Mouse (Mus musculus) G1E (cell line): ENCODE results near the gene Tcf25. TPM values are rescaled to one million over a fixed set of nuclear protein-coding genes. Genes with fewer than 3 reads are reported as not detected.
A peak's percentile ranks its signal among the peaks of the same experiment; 100 is the strongest.

Experiments
- ATAC-seq: 2 replicates; pipeline ENCODE4 v1.8.0; 2016; ENCODE audit warnings: mild to moderate bottlenecking; ENCODE audit not compliant: insufficient number of reproducible peaks, poor library complexity, low FRiP score, severe bottlenecking; ENCODE audit errors: extremely low read depth
- DNase-seq: peaks from one replicate; pipeline ENCODE4 v3.0.0; 2012; ENCODE audit warnings: low spot score
- H3K27me3 ChIP-seq: 2 replicates; pipeline ENCODE4 v1.6.1; 2012; ENCODE audit warnings: mild to moderate bottlenecking, low read length, inconsistent platforms; ENCODE audit not compliant: insufficient read depth
- H3K36me3 ChIP-seq: replicated peaks from 2 replicates; pipeline ENCODE3; 2012; ENCODE audit warnings: mild to moderate bottlenecking, inconsistent platforms
- H3K4me1 ChIP-seq: 2 replicates; pipeline ENCODE4 v1.6.1; 2012; ENCODE audit warnings: low read depth, low read length, inconsistent platforms, mixed read lengths; ENCODE audit not compliant: insufficient read depth
- H3K4me3 ChIP-seq: 2 replicates; pipeline ENCODE4 v1.5.1; 2012; ENCODE audit warnings: low read depth, mild to moderate bottlenecking, inconsistent platforms, low read length, moderate library complexity, mixed read lengths
- H3K9me3 ChIP-seq: replicated peaks from 2 replicates; pipeline ENCODE4 v1.6.1; 2012; ENCODE audit warnings: inconsistent platforms
- CTCF ChIP-seq: IDR thresholded peaks from 2 replicates; pipeline ENCODE4 v1.5.1; 2012; ENCODE audit warnings: low read depth, low read length, inconsistent platforms, mixed read lengths
- GATA1 ChIP-seq: IDR thresholded peaks from 2 replicates; pipeline ENCODE4 v1.6.1; 2012; ENCODE audit warnings: borderline replicate concordance, low read length, inconsistent platforms, mixed read lengths
- GATA2 ChIP-seq: IDR thresholded peaks from 2 replicates; pipeline ENCODE4 v1.6.1; 2012; ENCODE audit warnings: low read depth, low read length, inconsistent platforms, borderline replicate concordance
- POLR2AphosphoS5 ChIP-seq: IDR thresholded peaks from 2 replicates; pipeline ENCODE4 v1.6.1; 2012; ENCODE audit warnings: low read depth, low read length, inconsistent platforms; ENCODE audit not compliant: insufficient replicate concordance
- TAL1 ChIP-seq: conservative IDR thresholded peaks from 2 replicates; pipeline ENCODE4 v1.6.1; 2012; ENCODE audit warnings: low read depth, low read length, inconsistent platforms, mixed read lengths
- polyA plus RNA-seq: library from polyadenylated mRNA; stranded (reverse); fragments of >175 nt; gene quantifications from 2 replicates; pipeline ENCODE4 v1.2.3, GENCODE M21; 2012
- total RNA-seq, 2 experiments: library from RNA; stranded (forward) in 1 of 2; stranded (reverse) in 1 of 2; fragments of 200-1000 nt in 1 of 2; fragments of >200 nt in 1 of 2; fragmentation: Nextera tagmentation in 1 of 2; gene quantifications; 2 replicates each; pipeline ENCODE4 v1.2.3; 2014 to 2017

The Tcf25 gene
- total and polyA plus RNA-seq, 3 experiments = 91.6 to 125 (median 123) TPM

GRCm38 (mm10) chr8:123422056-123422780 lies 48.7 kb downstream of the Tcf25 start:
- Histone ChIP-seq H3K36me3 (no peaks in the 10 kb centered on the region), H3K4me1 (peaks cover 24% of the 10 kb centered on the region), H3K9me3 (no peaks in the 10 kb centered on the region), H3K4me3 (peak overlapping the region; percentile 52; the same call in 1 of the 2 replicates), H3K27me3 (peaks cover 20% of the 10 kb centered on the region)
- peak; percentile 57 for ATAC-seq
- peak; percentile 67 for DNase-seq
- TF ChIP-seq CTCF = peak; percentile 51
- no peak for TF ChIP-seq GATA2
- TF ChIP-seq TAL1 = no peak
- no peak for TF ChIP-seq GATA1
- no peak for TF ChIP-seq POLR2AphosphoS5

- Histone ChIP-seq H3K4me3 (no peak overlapping the region), H3K4me1 (peaks cover 21% of the 10 kb centered on the region), H3K9me3 (no peaks in the 10 kb centered on the region), H3K36me3 (no peaks in the 10 kb centered on the region), H3K27me3 (peaks cover 20% of the 10 kb centered on the region)
- TF ChIP-seq CTCF (no peak), TAL1 (no peak), GATA2 (no peak), POLR2AphosphoS5 (no peak), GATA1 (no peak)
- no peak for ATAC-seq
- peak; percentile 0 for DNase-seq
These were observed 49.2 kb downstream of the Tcf25 start for GRCm38 (mm10) chr8:123422781-123423159.

GRCm38 (mm10) chr8:123423441-123423840 lies 49.9 kb downstream of the Tcf25 start, which contains the start of gene Def8:
Gene Def8, plus strand, starts transcription at chr8:123423527.
- no peaks in the 10 kb centered on the region for H3K9me3 ChIP-seq
- no peaks in the 10 kb centered on the region for H3K36me3 ChIP-seq
- H3K4me3 ChIP-seq = peak within 1 kb of the TSS; percentile 52; the same call in 1 of the 2 replicates
- H3K27me3 ChIP-seq = peaks cover 20% of the 10 kb centered on the region
- DNase-seq (no peak), ATAC-seq (no peak)
- TF ChIP-seq TAL1 (no peak), GATA2 (no peak), POLR2AphosphoS5 (no peak), GATA1 (no peak), CTCF (no peak)
- H3K4me1 ChIP-seq = peaks cover 21% of the 10 kb centered on the region

- no peaks in the 10 kb centered on the region for H3K9me3 ChIP-seq
- H3K4me1 ChIP-seq = peaks cover 9% of the 10 kb centered on the region
- peaks cover 7% of the 10 kb centered on the region for H3K27me3 ChIP-seq
- TF ChIP-seq CTCF = no peak
- TF ChIP-seq TAL1 = no peak
- no peak for TF ChIP-seq POLR2AphosphoS5
- TF ChIP-seq GATA1 = no peak
- no peak for TF ChIP-seq GATA2
- no peaks in the 10 kb centered on the region for H3K36me3 ChIP-seq
- ATAC-seq (no peak), DNase-seq (no peak)
- H3K4me3 ChIP-seq = no peak overlapping the region
These were observed 53.3 kb downstream of the Tcf25 start for GRCm38 (mm10) chr8:123426511-123427509.

GRCm38 (mm10) chr8:123427639-123428275 lies 54.2 kb downstream of the Tcf25 start:
- no peak for TF ChIP-seq CTCF
- TF ChIP-seq POLR2AphosphoS5 = no peak
- no peak for TF ChIP-seq GATA2
- no peak for TF ChIP-seq GATA1
- TF ChIP-seq TAL1 = no peak
- H3K36me3 ChIP-seq = no peaks in the 10 kb centered on the region
- no peak for ATAC-seq
- DNase-seq = no peak
- peaks cover under 1% of the 10 kb centered on the region for H3K4me1 ChIP-seq
- peaks cover 7% of the 10 kb centered on the region for H3K27me3 ChIP-seq
- H3K9me3 ChIP-seq = no peaks in the 10 kb centered on the region
- no peak overlapping the region for H3K4me3 ChIP-seq
